Mouse (Mus musculus) hematopoietic stem cell, adult 5-6 weeks (primary cell): Measurements from ENCODE around the gene Lrrc10. TPM values are rescaled to one million over a fixed set of nuclear protein-coding genes. Genes with fewer than 3 reads are reported as not detected.
"Not testable (repeated sequence)": the region's sequence is repeated elsewhere in the genome, so short reads cannot be mapped to it uniquely, and the experiment has no call there.

Source experiments
- ATAC-seq, 2 experiments: fragments of 125-278 bp in 1 of 2; replicated peaks in 1 of 2; 2 replicates each; pipeline ENCODE4 v1.8.0; 2016 to 2017; ENCODE audit warnings: inconsistent platforms in 2 of 2, mild to moderate bottlenecking in 2 of 2, moderate number of reproducible peaks in 2 of 2, low read depth in 1 of 2, moderate TSS enrichment in 1 of 2; ENCODE audit not compliant: low FRiP score in 2 of 2, poor library complexity in 2 of 2, severe bottlenecking in 2 of 2, insufficient read depth in 1 of 2, low TSS enrichment in 1 of 2
- total RNA-seq: library from RNA; stranded (forward); fragments of 172-1452, 232-1000 nt; gene quantifications from 2 replicates; pipeline ENCODE4 v1.2.3, GENCODE M21; 2017

Lrrc10 gene
- not detected in 2 replicates for total RNA-seq

- peak; percentile 49 to 60 for ATAC-seq
These were observed at the start of gene Lrrc10 for GRCm38 (mm10) chr10:117045175-117046056. Lrrc10 (plus strand) TSS chr10:117045341.

- 0 out of 4 replicates have a peak, but pooled peaks of 1 of the 2 experiments have one; percentile 24 for ATAC-seq
These were observed 49.4 kb upstream of the Lrrc10 start for GRCm38 (mm10) chr10:116995584-116996235.

GRCm38 (mm10) chr10:116996236-116996600 lies 48.9 kb upstream of the Lrrc10 start:
- peak; percentile 84 to 89 for ATAC-seq

GRCm38 (mm10) chr10:116998716-116999455 lies 46.3 kb upstream of the Lrrc10 start:
- no peak for ATAC-seq

- ATAC-seq, result no peak
These were observed 44.2 kb upstream of the Lrrc10 start for GRCm38 (mm10) chr10:117000975-117001374.

- no peak for ATAC-seq
These were observed 40.4 kb upstream of the Lrrc10 start for GRCm38 (mm10) chr10:117004695-117005094.

GRCm38 (mm10) chr10:117005707-117006464 lies 39.3 kb upstream of the Lrrc10 start:
- no peak for ATAC-seq

- no peak for ATAC-seq
These were observed 35.5 kb upstream of the Lrrc10 start for GRCm38 (mm10) chr10:117009691-117010090.

- ATAC-seq, result no peak
These were observed 34.1 kb upstream of the Lrrc10 start for GRCm38 (mm10) chr10:117011047-117011446.

- no peak for ATAC-seq
These were observed 31.3 kb upstream of the Lrrc10 start for GRCm38 (mm10) chr10:117013689-117014390.

GRCm38 (mm10) chr10:117014565-117014964 lies 30.6 kb upstream of the Lrrc10 start:
- no peak for ATAC-seq

GRCm38 (mm10) chr10:117018281-117018840 lies 26.8 kb upstream of the Lrrc10 start:
- no peak for ATAC-seq

- ATAC-seq, result no peak
These were observed 24.0 kb upstream of the Lrrc10 start for GRCm38 (mm10) chr10:117021020-117021754.

- peak; percentile 42 to 49; a peak in 3 of 4 replicates for ATAC-seq
These were observed 21.4 kb upstream of the Lrrc10 start for GRCm38 (mm10) chr10:117023693-117024092.

- not testable (repeated sequence) for ATAC-seq
These were observed 19.4 kb upstream of the Lrrc10 start for GRCm38 (mm10) chr10:117025776-117026175.

GRCm38 (mm10) chr10:117026176-117026575 lies 19.0 kb upstream of the Lrrc10 start:
- no peak for ATAC-seq
